Mouse (Mus musculus) adrenal gland, adult 8-10 months (tissue): Measurements from ENCODE around the gene Adgrg5. TPM values are rescaled to one million over a fixed set of nuclear protein-coding genes. Genes with fewer than 3 reads are reported as not detected.
A peak's percentile ranks its signal among the peaks of the same experiment; 100 is the strongest.

ENCODE experiments used
- DNase-seq: peaks from one replicate; pipeline ENCODE4 v3.0.0; 2022
- total RNA-seq, 4 experiments: library from RNA; stranded (reverse); gene quantifications; 2 replicates each; pipeline ENCODE4 v1.2.4; 2022

Gene Adgrg5
- total RNA-seq, 4 experiments from 2014 or later = 0.49 to 2.0 (median 0.94) TPM

DNA sequence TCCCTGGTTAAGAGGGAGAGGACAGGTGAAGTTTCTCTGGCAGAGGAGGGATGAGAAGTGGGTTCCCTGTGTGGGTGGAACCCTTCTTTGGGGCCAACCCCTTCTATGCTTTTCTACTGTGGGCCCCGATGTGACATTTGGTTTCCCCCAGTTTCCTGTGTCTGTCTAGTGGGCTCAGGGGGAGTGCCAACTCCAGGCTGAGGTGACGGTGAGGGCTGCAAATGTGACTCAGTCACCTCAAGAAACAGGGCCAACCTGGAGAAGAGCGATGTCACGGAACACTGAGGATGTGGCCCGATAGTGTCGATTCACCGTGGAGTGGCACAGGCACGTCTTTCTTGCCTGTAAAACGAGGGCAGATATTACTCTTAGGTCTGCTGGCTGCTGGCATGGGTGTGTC is 49.8 kb downstream of the Adgrg5 start:
- no peak for DNase-seq

DNA sequence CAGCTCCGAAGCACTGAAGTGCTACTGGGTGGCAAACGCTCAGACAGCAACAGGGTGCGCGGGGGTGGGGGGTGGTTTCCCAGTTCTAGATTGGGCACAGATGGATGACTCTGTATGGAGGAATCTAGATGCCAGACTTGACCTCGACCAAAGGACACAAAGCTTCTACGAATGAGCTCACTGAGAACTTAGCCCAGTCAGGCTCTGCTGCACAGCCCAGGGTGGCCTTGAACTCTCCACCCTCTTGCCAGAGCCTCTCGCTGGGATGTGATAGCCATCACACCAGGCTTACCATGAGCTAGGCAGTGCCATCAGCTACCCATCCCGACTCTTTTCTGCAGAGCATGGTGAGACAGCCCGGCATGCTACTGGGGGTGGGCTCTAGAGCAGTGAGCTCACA is 50.3 kb downstream of the Adgrg5 start:
- no peak for DNase-seq

- DNase-seq = no peak
Observed at GRCm38 (mm10) chr8:94974467-94975165, 51.1 kb downstream of the Adgrg5 start, which contains the start of gene Adgrg1. Adgrg1 (plus strand) TSS chr8:94974751.

DNA sequence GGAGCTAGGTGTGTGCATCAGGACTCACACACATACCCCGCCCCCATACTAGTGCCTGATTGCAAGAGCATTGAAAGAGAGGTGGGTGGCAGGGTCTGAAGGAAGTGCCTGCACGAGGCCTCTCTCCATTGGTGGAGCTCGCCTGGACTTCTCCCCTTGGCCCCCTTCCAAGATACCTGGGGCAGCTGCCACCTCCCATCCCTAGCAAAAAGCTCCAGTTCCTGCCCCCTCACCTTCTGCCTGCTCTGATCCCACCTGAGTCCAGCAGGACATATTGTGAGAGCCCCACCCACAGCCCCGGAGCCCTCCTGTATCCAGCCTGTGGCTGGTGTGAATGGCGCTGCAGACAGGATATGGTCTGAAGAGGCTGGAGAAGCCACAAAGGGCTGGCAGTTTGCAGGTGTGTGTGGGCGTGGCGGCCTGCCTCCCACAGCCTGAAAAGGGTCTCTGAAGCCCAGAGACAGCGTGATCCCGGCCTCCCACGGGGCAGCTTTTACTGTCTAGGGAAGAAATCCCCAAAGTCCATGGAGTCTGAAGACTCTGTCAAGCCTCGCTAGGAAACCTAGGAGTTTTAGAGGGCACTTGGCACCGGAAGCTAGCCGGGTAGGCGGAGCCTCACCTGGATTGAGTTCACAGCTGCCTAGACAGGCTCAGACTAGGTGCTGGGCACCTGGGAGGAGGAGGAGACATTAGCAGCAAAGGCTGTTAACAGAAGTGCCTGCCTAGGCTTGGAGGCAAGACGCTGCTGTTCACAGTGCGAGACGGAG is 53.3 kb downstream of the Adgrg5 start:
- no peak for DNase-seq

DNA sequence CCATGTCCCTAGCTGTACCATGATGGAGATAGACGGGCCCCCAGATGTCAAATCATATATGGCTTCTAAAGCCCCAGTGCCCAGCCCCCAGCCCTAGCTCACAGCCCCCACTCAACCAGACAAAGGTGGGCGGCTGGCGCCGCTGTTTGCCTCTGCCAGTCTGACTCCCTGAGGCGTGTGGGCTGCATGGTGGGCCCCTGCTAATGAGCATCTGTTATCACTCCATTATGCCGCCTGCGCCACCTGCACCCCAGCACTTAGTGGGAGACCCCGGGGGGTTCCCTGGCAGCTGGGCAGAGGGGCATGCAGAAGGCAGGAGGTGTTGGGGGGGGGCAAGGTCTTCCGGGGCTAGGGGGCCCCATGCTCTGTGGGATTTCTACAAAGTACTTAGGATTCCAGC is 54.6 kb downstream of the Adgrg5 start:
- no peak for DNase-seq

- no peak for DNase-seq
Observed at GRCm38 (mm10) chr8:94978593-94979319, 55.3 kb downstream of the Adgrg5 start.

DNA sequence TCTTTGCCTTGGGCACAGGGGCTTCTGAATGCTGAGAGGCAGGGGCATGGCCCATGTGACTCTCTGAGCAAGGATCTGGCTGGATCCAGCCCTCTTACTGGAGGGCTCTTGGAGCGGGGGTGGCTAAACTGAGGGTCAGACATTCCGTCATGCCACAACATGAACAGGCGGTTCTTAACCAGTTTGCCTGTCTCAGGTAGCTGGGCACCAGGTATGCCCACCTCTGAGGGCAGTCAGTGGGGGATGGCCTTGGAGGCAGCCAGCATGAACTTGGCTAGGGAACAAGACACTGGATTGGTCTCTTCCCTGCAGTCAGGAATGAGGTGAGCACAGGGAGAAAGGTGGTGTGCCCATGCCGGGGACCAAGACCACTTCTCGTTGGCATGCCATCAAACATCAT is 56.7 kb downstream of the Adgrg5 start:
- DNase-seq = no peak

DNA sequence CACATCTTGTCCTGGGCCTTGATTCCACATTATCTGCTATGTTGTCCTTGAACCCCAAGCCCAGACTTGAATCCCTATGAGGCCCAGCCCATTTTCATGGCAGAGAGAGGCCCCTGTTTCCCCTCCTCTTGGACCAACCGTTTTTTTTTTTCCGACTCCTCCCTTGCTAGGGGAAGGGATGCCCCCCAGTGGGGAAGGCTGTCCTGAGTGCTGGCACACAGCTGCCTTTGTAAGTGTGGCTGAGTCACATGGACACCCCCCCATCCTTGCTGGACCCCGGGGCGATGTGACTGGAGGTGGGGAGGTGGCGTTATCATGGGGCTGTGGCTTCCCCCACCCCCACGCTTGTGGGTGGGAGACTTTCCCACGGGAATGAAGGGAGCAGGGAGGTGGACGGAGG is 57.5 kb downstream of the Adgrg5 start:
- DNase-seq = no peak

GRCm38 (mm10) chr8:94981848-94982247 is 58.4 kb downstream of the Adgrg5 start:
- no peak for DNase-seq

DNA sequence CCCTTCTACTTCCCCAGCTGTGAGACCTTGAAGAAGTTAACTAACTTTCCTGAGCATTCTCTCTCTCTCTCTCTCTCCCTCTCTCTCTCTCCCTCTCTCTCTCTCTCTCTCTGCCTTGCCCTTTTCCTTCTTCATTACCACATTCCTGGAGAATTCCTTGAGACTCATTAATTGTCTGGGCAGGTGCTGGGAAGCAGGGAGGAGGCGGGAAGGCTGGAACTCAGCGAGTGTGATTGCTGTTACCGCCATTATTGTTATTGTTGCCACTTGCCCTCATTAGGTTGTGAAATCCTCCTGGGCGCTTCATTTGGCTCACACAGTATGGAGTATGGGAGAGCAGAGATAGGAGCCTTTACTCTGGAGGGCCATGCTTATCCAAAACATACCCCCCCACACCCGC is 59.7 kb downstream of the Adgrg5 start:
- no peak for DNase-seq

- peak; percentile 61 for DNase-seq
Observed at GRCm38 (mm10) chr8:94983881-94984516, 60.5 kb downstream of the Adgrg5 start.

- DNase-seq = no peak
Observed at GRCm38 (mm10) chr8:94985023-94985422, 61.5 kb downstream of the Adgrg5 start.

DNA sequence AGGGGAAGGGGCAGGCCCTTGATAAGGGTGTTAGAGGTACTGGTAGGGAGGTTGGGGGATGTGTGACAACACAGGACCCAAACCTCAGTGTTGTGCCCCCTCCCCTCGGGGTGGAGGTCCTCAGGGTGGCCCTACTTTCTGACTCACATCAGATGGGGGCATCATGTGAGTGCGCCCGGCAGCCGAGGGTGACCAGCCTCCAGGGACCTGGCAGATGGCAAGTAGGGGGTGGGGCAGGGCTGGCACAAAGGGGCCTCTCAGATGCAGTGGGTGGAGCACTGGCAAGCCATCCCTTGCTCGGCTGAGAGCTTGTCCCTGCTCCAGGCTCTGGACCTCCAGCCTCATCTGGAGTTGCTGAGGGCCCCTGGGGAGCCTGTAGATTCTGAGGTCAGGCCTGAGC is 63.2 kb downstream of the Adgrg5 start:
- no peak for DNase-seq

- no peak for DNase-seq
Observed at GRCm38 (mm10) chr8:94987553-94987952, 64.1 kb downstream of the Adgrg5 start.

GRCm38 (mm10) chr8:94988619-94989018 is 65.1 kb downstream of the Adgrg5 start:
- no peak for DNase-seq

DNA sequence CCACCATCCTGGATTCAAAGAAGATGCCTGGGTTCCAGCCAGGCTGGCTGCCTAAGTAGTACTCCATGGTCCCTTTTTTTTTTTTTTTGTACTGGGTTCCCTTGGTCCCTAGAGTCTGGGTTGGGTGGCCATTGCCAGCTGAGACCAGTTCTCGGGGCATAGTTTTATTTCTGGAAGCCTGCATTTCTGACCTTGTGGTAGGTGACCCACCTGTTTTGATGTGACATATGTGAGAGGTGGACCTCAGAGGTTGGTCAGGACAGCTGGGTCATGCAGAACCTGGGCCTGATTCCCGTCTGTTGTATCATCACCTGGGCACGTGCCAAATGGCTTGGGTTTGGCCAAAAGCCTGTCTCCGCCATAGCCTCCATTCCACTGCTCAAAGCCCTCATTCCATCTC is 66.2 kb downstream of the Adgrg5 start:
- DNase-seq = no peak

DNA sequence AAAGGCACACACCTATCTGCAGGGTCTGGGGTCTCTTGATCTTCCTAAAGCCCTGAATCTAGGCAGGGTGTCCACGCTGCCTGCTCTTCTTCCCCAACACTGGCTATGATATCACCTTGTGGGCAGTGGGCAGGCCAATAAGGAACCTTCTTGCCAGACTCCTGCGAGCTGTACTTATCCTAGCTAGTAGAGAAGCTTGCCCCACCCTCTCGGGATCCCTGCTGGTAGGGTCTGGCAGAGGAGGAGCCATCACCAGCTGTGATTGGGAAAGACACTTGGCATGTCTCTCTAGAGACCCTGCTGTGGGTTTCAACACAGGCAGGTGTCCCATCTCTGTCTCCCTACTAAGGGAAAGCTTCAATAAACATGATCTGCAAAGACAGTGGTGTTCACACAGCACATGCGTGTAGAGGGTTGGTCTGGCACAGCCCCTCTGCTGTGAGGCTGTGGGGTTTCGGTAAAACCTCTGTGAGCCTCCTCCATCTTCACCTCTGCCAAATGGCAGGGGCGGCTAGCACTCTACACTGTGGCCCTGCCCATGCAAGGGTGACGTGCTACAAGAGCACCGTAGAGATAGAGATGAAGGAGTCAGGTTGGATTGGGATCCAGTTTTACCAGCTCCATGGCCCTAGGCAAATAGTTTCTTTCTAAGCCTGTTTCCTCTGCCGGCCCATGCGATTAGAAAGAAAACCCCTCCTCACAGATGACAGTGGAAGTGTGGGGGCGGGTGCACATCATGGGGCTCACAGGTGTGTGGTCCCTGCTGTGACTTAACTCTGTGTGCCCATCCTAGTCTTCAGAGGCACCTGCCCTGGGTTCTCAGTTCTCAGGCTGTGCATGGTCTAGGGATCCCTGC is 67.3 kb downstream of the Adgrg5 start:
- no peak for DNase-seq

DNA sequence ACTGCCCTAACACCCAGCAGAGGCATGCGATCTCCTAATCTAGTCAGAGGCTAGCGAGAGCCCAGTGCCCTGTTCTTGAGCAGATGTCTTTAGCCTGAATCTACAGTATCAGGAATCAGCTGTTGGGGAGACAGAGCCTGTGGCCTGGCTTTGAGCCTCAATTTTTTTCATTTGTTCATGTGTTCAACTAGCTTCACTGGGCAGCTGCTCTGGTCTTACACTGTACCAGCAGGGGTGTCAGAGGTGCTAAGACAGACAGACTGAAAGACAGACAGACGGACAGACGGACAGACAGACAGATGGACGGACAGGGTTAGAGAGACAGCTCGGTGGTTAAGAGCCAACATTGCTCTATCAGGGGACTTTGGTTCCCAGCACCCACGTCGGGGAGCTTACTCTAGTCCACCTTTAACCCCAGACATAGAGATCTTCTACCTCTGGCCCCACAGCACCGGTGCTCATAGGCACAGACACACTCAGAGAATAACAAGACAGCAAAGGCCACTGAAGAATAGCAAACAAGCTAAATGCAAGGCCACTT is 68.0 kb downstream of the Adgrg5 start:
- DNase-seq = no peak

GRCm38 (mm10) chr8:94992010-94992409 is 68.5 kb downstream of the Adgrg5 start:
- DNase-seq = no peak

DNA sequence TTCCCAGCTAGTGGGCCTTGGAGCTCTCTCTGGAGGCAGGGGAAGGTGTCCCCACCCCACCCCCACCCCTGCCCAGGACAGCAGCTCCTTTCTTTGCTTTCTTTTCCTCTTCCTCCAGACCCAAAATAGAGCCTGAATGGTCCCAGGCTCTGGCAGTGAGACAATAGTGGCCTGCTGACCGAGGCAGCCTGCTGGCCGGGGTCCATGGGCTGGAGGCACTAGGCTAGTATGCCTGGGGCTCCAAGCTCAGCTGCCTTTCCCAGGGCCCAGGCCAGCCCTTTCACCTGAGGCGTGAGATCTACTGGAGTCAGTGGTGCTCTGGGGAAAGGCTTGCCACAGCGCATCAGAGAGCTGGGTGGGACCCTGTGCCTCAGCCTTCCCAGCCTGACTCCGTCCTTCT is 69.0 kb downstream of the Adgrg5 start:
- DNase-seq = peak; percentile 35
